Mouse (Mus musculus): ENCODE data around the gene Ttll1.
"Not testable (repeated sequence)": the region's sequence is repeated elsewhere in the genome, so short reads cannot be mapped to it uniquely, and the experiment has no call there.

Ttll1 gene

GRCm38 (mm10) chr15:83523638-83524332 lies 13.1 kb upstream of the Ttll1 start:
- DNase-seq (ENCODE audit: extremely low spot score), result no peak

DNA sequence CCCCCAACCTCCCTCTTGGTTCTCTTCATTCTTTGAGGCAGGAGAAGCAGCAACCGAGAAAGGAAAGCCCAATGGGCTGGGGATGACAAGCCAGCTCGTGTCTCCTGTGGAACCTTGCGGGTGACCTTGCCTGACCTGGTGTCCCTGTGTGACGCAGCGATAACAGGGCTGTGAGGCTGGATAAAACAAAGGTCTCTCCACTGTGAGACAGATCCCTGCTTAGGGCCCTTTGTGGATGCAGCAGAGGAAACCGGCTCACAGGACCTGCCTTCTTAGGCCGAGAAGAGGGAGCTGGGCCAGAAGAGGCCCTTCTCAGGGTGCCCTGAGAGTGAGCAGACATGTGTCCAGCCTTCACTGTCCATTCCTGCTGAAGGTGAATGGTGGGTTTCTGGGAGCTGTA lies 12.5 kb upstream of the Ttll1 start:
- DNase-seq (ENCODE audit: extremely low spot score), result no peak

GRCm38 (mm10) chr15:83520861-83521382 lies 10.2 kb upstream of the Ttll1 start:
- DNase-seq (ENCODE audit: extremely low spot score), result no peak

GRCm38 (mm10) chr15:83518215-83519048 lies 7.7 kb upstream of the Ttll1 start:
- DNase-seq (ENCODE audit: extremely low spot score), result peak; percentile 88

DNA sequence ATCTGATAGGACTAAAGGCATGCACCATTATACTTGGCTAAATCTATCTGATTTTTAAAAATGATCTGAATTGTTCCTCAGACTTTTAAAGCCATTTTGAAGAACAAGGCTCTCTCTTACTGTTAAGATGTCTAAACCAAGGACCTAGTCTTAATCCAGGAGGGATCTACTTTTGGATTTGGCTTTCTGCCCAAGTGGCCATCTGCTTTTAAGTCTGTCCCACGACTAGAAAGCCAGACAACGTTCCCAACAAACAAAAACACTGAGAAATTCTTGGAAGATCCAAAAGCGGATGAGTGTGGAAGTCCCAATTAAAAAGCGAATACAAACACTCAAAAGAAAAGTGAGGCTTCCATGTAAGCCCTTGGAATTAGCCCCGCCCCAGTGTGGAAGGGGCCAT lies 4.3 kb upstream of the Ttll1 start:
- no peak for DNase-seq (ENCODE audit: extremely low spot score)

GRCm38 (mm10) chr15:83512489-83513281 lies 2.0 kb upstream of the Ttll1 start:
- DNase-seq (ENCODE audit: extremely low spot score), result no peak

DNA sequence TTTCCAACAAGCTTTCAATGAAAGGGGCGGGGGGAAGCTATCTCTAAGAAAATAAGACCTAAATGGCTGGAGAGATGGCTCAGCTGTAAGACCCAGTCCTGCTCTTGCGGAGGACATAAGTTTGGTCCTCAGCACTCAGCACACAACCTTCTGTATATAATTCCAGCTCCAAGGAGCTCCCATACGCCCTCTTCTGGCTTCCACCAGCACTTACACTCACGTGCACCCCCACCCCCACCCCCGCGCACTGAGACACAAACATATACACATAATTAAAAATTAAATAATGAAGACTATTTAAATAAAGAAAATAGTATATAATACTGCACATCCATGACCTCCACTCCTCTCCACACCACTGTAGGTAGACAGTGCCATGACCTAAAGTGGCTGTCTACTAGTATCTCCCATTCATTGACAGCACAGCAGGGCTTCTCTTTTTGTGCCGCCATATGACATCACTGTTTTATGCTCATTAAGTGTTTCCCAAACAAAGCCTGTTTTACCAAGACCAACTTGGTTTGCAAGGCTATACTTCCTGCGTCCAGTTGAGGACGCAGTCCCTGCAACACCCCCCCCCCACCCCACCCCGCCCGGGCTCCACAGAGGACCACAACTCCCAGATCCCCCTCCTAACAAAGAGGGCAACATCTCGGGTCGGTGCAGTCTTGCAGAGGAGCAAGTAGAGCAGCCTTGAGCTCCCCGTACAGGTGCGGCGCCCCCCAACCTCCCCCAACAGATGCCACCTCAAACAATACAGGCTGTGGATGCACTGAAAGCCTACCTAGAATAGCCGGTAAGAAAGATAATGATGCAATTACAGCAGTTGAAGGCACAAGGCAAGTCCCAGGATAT lies 516 bp downstream of the Ttll1 start:
- DNase-seq (ENCODE audit: extremely low spot score), result no peak

DNA sequence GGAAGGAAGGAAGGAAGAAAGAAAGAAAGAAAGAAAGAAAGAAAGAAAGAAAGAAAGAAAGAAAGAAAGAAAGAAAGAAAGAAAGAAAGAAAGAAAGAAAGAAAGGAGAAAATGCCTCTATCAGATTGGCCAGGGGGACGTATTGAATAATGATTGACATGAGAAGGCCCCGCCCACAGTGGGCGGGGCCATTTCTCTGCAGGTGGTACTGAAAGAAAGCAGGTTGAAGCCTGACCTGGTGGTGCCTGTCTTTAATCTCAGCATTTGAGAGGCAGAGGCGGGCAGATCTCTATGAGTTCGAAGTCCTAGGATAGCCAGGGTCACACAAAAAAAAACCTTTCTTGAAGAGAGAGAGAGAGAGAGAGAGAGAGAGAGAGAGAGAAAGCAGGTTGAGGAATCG lies 9.2 kb downstream of the Ttll1 start:
- DNase-seq (ENCODE audit: extremely low spot score), result not testable (repeated sequence)

DNA sequence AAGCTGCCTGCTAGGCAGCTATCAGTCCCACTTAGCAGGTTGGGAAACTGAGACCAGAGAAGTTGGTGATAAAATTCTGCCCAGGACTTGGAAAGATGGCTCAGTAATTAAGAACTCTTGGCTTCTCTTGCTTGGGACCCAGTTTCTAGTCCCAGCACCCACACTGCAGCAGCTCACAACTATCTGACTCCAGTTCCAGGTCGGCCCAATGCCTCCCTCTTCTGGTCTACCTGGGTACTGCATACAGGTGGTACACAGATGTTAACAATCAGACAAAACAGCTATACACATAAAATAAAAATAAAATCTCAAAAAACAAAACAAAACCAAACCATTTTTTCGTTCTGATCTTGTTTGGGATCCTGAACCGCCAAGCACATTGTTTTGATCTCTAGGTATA lies 10.3 kb downstream of the Ttll1 start:
- DNase-seq (ENCODE audit: extremely low spot score), result no peak

GRCm38 (mm10) chr15:83499211-83499755 lies 11.4 kb downstream of the Ttll1 start:
- no peak for DNase-seq (ENCODE audit: extremely low spot score)

GRCm38 (mm10) chr15:83497299-83497698 lies 13.4 kb downstream of the Ttll1 start:
- no peak for DNase-seq (ENCODE audit: extremely low spot score)

- no peak for DNase-seq (ENCODE audit: extremely low spot score)
Measured at GRCm38 (mm10) chr15:83495787-83496367, 14.8 kb downstream of the Ttll1 start.

DNA sequence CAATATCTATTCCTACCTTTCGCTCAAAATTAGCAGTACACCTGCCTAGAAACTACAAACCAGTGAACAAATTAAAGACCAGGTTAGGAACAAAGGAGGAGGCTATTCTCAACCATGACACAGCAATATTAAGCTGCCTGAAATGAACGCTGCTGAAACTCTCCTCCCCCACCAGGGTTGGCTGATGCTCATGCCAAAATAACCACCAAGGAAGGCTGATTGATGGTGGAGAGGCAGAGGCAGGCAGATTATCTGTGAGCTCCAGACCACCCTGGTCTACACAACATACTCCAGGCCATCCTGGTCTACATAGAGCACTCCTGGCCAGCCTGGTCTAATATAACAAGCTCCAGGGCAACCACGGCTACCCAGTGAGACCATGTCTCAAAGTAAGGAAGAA lies 15.5 kb downstream of the Ttll1 start:
- no peak for DNase-seq (ENCODE audit: extremely low spot score)

DNA sequence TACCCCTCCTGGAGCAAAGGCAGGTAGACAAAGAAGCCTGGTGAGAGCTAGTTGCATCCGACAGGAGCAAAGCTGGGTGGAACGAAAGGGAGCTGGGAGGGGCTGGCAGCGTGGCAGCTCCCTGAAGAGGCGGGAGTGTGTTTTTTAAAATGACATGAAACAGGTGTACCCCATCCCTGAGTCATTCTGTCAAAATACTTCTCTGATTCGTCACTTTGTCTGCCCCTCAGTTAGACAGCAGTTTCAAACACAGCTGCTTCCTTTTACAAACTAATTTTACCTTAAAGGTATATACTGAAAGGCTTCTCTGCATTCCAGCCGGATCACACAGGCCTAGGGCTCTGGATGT lies 16.1 kb downstream of the Ttll1 start:
- no peak for DNase-seq (ENCODE audit: extremely low spot score)

DNA sequence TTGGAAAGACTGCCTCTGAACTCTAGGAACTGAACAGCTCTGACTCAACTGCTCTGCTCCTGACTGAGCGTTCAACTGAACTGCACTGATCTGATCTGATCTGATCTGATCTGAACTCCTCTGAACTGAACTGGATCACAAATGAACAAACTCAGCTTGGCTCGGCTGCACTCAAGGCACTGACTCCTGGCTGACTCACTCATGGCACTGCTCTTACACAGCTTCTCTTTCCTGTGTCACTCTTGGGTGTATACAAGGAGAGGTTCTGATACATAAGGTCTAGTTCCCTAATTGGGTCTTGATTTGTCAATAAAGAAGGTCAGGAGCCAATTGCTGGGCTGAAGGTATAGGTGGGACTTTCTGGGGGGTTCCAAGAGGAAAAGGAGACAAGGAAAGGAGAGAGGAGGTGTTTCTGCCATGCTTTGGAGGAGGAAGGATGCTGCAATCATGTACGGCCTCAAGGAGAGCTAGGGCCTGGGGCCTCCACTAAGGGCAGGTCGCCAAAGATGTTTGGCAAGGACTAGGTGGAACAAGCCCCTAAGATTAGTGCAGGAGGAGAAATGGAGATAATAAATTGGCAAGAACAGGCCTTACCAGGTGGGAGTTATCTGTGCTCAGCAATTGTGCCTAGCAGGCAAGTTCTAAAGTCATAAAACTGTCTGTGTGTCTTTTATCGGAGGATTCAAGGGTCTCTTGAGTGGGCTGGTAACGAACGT lies 16.7 kb downstream of the Ttll1 start:
- DNase-seq (ENCODE audit: extremely low spot score), result no peak

- no peak for DNase-seq (ENCODE audit: extremely low spot score)
Measured at GRCm38 (mm10) chr15:83491891-83492290, 18.8 kb downstream of the Ttll1 start.

DNA sequence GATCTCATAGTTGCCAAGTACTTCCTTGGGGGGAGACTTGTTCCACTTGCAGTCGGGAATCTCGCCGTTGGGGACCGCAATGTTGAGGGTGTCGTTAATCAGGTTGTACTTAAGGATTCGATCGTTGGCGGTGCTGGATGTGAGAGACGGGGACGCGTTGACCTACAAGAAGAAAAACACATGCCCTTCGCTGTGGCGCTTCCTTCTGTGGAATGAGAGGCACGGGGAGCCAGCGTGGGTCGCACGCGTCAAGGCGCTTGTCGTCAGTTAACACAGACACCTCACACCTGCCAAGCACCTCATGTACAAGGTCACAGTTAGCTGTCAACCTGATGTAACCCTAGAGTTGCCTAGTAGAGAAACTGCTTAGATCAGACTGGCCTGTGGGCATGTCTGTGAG lies 21.2 kb downstream of the Ttll1 start:
- DNase-seq (ENCODE audit: extremely low spot score), result no peak

GRCm38 (mm10) chr15:83487477-83488115 lies 23.1 kb downstream of the Ttll1 start:
- no peak for DNase-seq (ENCODE audit: extremely low spot score)

DNA sequence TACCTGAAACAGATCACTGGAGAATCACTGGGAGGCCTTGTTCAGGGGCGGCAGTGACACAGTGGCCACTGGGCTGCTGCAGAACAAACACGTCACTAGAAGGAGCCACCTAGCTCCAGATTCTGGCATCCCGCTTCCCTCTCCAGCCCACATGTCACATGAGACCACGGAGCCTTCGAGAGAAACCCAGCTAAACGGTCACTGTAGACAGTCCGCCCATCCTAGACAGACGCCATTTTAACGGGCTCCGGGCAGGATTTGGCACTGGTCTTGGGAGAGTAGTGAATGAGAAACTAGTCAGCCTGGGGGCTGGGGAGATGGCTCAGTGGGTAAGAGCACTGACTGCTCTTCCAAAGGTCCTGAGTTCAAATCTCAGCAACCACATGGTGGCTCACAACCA lies 26.4 kb downstream of the Ttll1 start:
- DNase-seq (ENCODE audit: extremely low spot score), result no peak

GRCm38 (mm10) chr15:83483482-83483881 lies 27.2 kb downstream of the Ttll1 start:
- no peak for DNase-seq (ENCODE audit: extremely low spot score)
